Mouse (Mus musculus): Measurements from ENCODE around the gene Gm17334. TPM values are rescaled to one million over a fixed set of nuclear protein-coding genes. Genes with fewer than 3 reads are reported as not detected.

Gene Gm17334
- polyA plus RNA-seq, 1 experiment from 2014 or later = not detected

- Histone ChIP-seq H3K27ac (no peak overlapping the region), H3K9me3 (replicated peaks) (no peaks in the 10 kb centered on the region), H3K36me3 (peaks cover 12% of the 10 kb centered on the region), H3K4me2 (no peak overlapping the region), H3K27me3 (no peaks in the 10 kb centered on the region), H3K4me1 (replicated peaks) (no peaks in the 10 kb centered on the region), H3K9ac (no peak overlapping the region), H3K4me3 (no peak overlapping the region)
- ATAC-seq (replicated peaks; ENCODE audit: insufficient number of reproducible peaks, insufficient read depth, low FRiP score, low read depth) = no peak
- 83% methylated on average over 4 of the region's 4 CpGs for WGBS
Measured at GRCm38 (mm10) chr11:53781201-53781775, 8.3 kb upstream of the Gm17334 start.

- Histone ChIP-seq H3K4me1 (replicated peaks) (no peaks in the 10 kb centered on the region), H3K27ac (no peak overlapping the region), H3K36me3 (peaks cover 14% of the 10 kb centered on the region), H3K9ac (no peak overlapping the region), H3K4me3 (no peak overlapping the region), H3K27me3 (no peaks in the 10 kb centered on the region), H3K9me3 (replicated peaks) (no peaks in the 10 kb centered on the region), H3K4me2 (no peak overlapping the region)
- ATAC-seq (replicated peaks; ENCODE audit: insufficient number of reproducible peaks, insufficient read depth, low FRiP score, low read depth) = no peak
- WGBS = 48% methylated on average over 3 of the region's 3 CpGs
Measured at GRCm38 (mm10) chr11:53780262-53780661, 7.3 kb upstream of the Gm17334 start.

GRCm38 (mm10) chr11:53779808-53780207 lies 6.8 kb upstream of the Gm17334 start:
- no peak for ATAC-seq (replicated peaks; ENCODE audit: insufficient number of reproducible peaks, insufficient read depth, low FRiP score, low read depth)
- 58% methylated on average over 2 of the region's 2 CpGs for WGBS

GRCm38 (mm10) chr11:53778455-53778854 lies 5.5 kb upstream of the Gm17334 start:
- H3K9me3 ChIP-seq (replicated peaks) = no peaks in the 10 kb centered on the region
- no peaks in the 10 kb centered on the region for H3K27me3 ChIP-seq
- no peak overlapping the region for H3K4me2 ChIP-seq
- peaks cover 24% of the 10 kb centered on the region for H3K36me3 ChIP-seq
- H3K9ac ChIP-seq = no peak overlapping the region
- no peaks in the 10 kb centered on the region for H3K4me1 ChIP-seq (replicated peaks)
- 63% methylated on average over 5 of the region's 5 CpGs for WGBS
- no peak overlapping the region for H3K27ac ChIP-seq
- H3K4me3 ChIP-seq = no peak overlapping the region
- ATAC-seq (replicated peaks; ENCODE audit: insufficient number of reproducible peaks, insufficient read depth, low FRiP score, low read depth) = no peak

More at GRCm38 (mm10) chr11:53779808-53780207, 6.8 kb upstream of the Gm17334 start:
- Histone ChIP-seq H3K4me3 (no peak overlapping the region), H3K36me3 (peaks cover 14% of the 10 kb centered on the region), H3K9ac (no peak overlapping the region), H3K27ac (no peak overlapping the region), H3K27me3 (no peaks in the 10 kb centered on the region), H3K4me2 (no peak overlapping the region), H3K9me3 (replicated peaks) (no peaks in the 10 kb centered on the region), H3K4me1 (replicated peaks) (no peaks in the 10 kb centered on the region)

GRCm38 (mm10) chr11:53777736-53778135 lies 4.7 kb upstream of the Gm17334 start:
- Histone ChIP-seq H3K9ac (no peak overlapping the region), H3K9me3 (replicated peaks) (no peaks in the 10 kb centered on the region), H3K4me2 (no peak overlapping the region), H3K27me3 (no peaks in the 10 kb centered on the region), H3K4me3 (no peak overlapping the region), H3K27ac (no peak overlapping the region), H3K4me1 (replicated peaks) (no peaks in the 10 kb centered on the region), H3K36me3 (peaks cover 25% of the 10 kb centered on the region)
- no peak for ATAC-seq (replicated peaks; ENCODE audit: insufficient number of reproducible peaks, insufficient read depth, low FRiP score, low read depth)
- WGBS = 68% methylated on average over 5 of the region's 5 CpGs

GRCm38 (mm10) chr11:53774659-53775255 lies 1.8 kb upstream of the Gm17334 start:
- whole genome bisulfite sequencing = 86% methylated on average over 13 of the region's 13 CpGs
- Histone ChIP-seq H3K9me3 (replicated peaks) (no peaks in the 10 kb centered on the region), H3K4me3 (no peak overlapping the region), H3K4me1 (replicated peaks) (peaks cover 6% of the 10 kb centered on the region; the same call in 1 of the 2 replicates), H3K27me3 (no peaks in the 10 kb centered on the region), H3K27ac (no peak overlapping the region), H3K9ac (no peak overlapping the region), H3K4me2 (no peak overlapping the region), H3K36me3 (peaks cover 25% of the 10 kb centered on the region)
- no peak for ATAC-seq (replicated peaks; ENCODE audit: insufficient number of reproducible peaks, insufficient read depth, low FRiP score, low read depth)

GRCm38 (mm10) chr11:53773641-53774360 lies 814 bp upstream of the Gm17334 start:
- 88% methylated on average over 16 of the region's 16 CpGs for WGBS

GRCm38 (mm10) chr11:53772536-53772935 lies 451 bp downstream of the Gm17334 start:
- no peaks in the 10 kb centered on the region for H3K27me3 ChIP-seq
- H3K27ac ChIP-seq = no peak overlapping the region
- WGBS = 82% methylated on average over 9 of the region's 9 CpGs
- ATAC-seq (replicated peaks; ENCODE audit: insufficient number of reproducible peaks, insufficient read depth, low FRiP score, low read depth) = no peak
- peak overlapping the region; percentile 17; the same call in 1 of the 2 replicates for H3K4me2 ChIP-seq
- no peak overlapping the region for H3K9ac ChIP-seq
- peaks cover 24% of the 10 kb centered on the region for H3K36me3 ChIP-seq
- H3K9me3 ChIP-seq (replicated peaks) = no peaks in the 10 kb centered on the region
- H3K4me3 ChIP-seq = no peak overlapping the region
- H3K4me1 ChIP-seq (replicated peaks) = peaks cover 9% of the 10 kb centered on the region; the same call in 1 of the 2 replicates

More at GRCm38 (mm10) chr11:53773641-53774360, 814 bp upstream of the Gm17334 start:
- H3K4me3 ChIP-seq = no peak overlapping the region
- H3K9me3 ChIP-seq (replicated peaks) = no peaks in the 10 kb centered on the region
- H3K36me3 ChIP-seq = peaks cover 25% of the 10 kb centered on the region
- no peak for ATAC-seq (replicated peaks; ENCODE audit: insufficient number of reproducible peaks, insufficient read depth, low FRiP score, low read depth)
- H3K27ac ChIP-seq = no peak overlapping the region
- no peak overlapping the region for H3K9ac ChIP-seq
- no peaks in the 10 kb centered on the region for H3K27me3 ChIP-seq
- peaks cover 9% of the 10 kb centered on the region; the same call in 1 of the 2 replicates for H3K4me1 ChIP-seq (replicated peaks)
- no peak overlapping the region for H3K4me2 ChIP-seq

GRCm38 (mm10) chr11:53771001-53771744 lies 1.8 kb downstream of the Gm17334 start:
- Histone ChIP-seq H3K4me3 (peak overlapping the region; percentile 91), H3K36me3 (peaks cover 11% of the 10 kb centered on the region), H3K9ac (peak overlapping the region; percentile 81; the same call in 1 of the 2 replicates), H3K4me1 (replicated peaks) (peaks cover 9% of the 10 kb centered on the region; the same call in 1 of the 2 replicates), H3K4me2 (peak overlapping the region; percentile 89), H3K27me3 (no peaks in the 10 kb centered on the region), H3K27ac (no peak overlapping the region), H3K9me3 (replicated peaks) (no peaks in the 10 kb centered on the region)
- no peak for ATAC-seq (replicated peaks; ENCODE audit: insufficient number of reproducible peaks, insufficient read depth, low FRiP score, low read depth)
- WGBS = 81% methylated on average over 11 of the region's 11 CpGs

GRCm38 (mm10) chr11:53770125-53770791 lies 2.7 kb downstream of the Gm17334 start:
- ATAC-seq (replicated peaks; ENCODE audit: insufficient number of reproducible peaks, insufficient read depth, low FRiP score, low read depth) = peak; percentile 85
- H3K27ac ChIP-seq = peak overlapping the region; percentile 86
- peaks cover 10% of the 10 kb centered on the region for H3K36me3 ChIP-seq
- peak overlapping the region; percentile 89 for H3K4me2 ChIP-seq
- peak overlapping the region; percentile 81 for H3K9ac ChIP-seq
- peak overlapping the region; percentile 91 for H3K4me3 ChIP-seq
- under 1% methylated on average over 73 of the region's 75 CpGs for WGBS
- no peaks in the 10 kb centered on the region for H3K27me3 ChIP-seq
- peaks cover 9% of the 10 kb centered on the region; the same call in 1 of the 2 replicates for H3K4me1 ChIP-seq (replicated peaks)
- no peaks in the 10 kb centered on the region for H3K9me3 ChIP-seq (replicated peaks)
